ENCODE assay signal across 8 mouse cellular contexts in genomic region chr4:118359896-118360720, GRCm38 (mm10). TPM values are rescaled to one million over a fixed set of nuclear protein-coding genes. Genes with fewer than 3 reads are reported as not detected.
DNase-seq lines count a peak whose midpoint lies in the region; ATAC-seq and TF ChIP-seq lines count a peak whose summit lies in the region.

No protein-coding gene starts in this region.

- no peaks in the 10 kb centered on the region for H3K9me3 ChIP-seq in forebrain, embryonic 15.5 days
- H3K9me3 ChIP-seq in lung, embryonic 16.5 days (ENCODE audit: control insufficient read depth, low read length), result no peaks in the 10 kb centered on the region

- peak overlapping the region; percentile 69 for H3K9ac ChIP-seq in forebrain, embryonic 15.5 days (replicated peaks)
- peak overlapping the region; percentile 88 for H3K9ac ChIP-seq in lung, embryonic 16.5 days (ENCODE audit: low read length)

- peaks cover 18% of the 10 kb centered on the region for H3K4me1 ChIP-seq in forebrain, embryonic 15.5 days
- peaks cover 10% of the 10 kb centered on the region; the same call in 1 of the 2 replicates for H3K4me1 ChIP-seq in lung, embryonic 16.5 days (replicated peaks; ENCODE audit: control insufficient read depth, insufficient read depth, low read length)
- H3K4me1 ChIP-seq in olfactory bulb, adult 2 months (ENCODE audit: control insufficient read depth, insufficient read depth, low read length), result peaks cover 11% of the 10 kb centered on the region
- H3K4me1 ChIP-seq in thymus, adult 2 months (replicated peaks; ENCODE audit: control insufficient read depth, insufficient read depth, low read length), result peaks cover 6% of the 10 kb centered on the region

- peak; percentile 68 for DNase-seq in MN1 (ENCODE audit: low spot score)
- DNase-seq in cerebellum, adult 18-20 months, result peak; percentile 80 to 85
- DNase-seq in heart, postnatal 36 days, result peak; percentile 73 to 81
- DNase-seq in layer of hippocampus, adult 9-11 months, result peak; percentile 31
- peak; percentile 76 for DNase-seq in thymus, adult 2 months

- ATAC-seq in forebrain, embryonic 15.5 days (replicated peaks), result peak; percentile 78
- peak; percentile 85 for ATAC-seq in lung, embryonic 16.5 days (ENCODE audit: low read depth)

- intact Hi-C loops in heart, postnatal 36 days (cut with DNase I), result no loop called here

- TF ChIP-seq CTCF in olfactory bulb, adult 2 months (IDR thresholded peaks at IDR 0.05; ENCODE audit: insufficient read depth, low read depth, low read length), result no peak
- TF ChIP-seq CTCF in thymus, adult 2 months (IDR thresholded peaks at IDR 0.05; ENCODE audit: borderline replicate concordance, control insufficient read depth, extremely low read depth, insufficient read depth, low read length, poor library complexity), result 0 out of 2 replicates have a peak, but pooled peaks have one; percentile 14

- H3K27ac ChIP-seq in forebrain, embryonic 15.5 days (replicated peaks), result peak overlapping the region; percentile 86
- H3K27ac ChIP-seq in lung, embryonic 16.5 days (ENCODE audit: low read length), result peak overlapping the region; percentile 64
- H3K27ac ChIP-seq in olfactory bulb, adult 2 months (ENCODE audit: insufficient read depth, low read depth, low read length), result peak overlapping the region; percentile 85
- H3K27ac ChIP-seq in thymus, adult 2 months (ENCODE audit: control insufficient read depth, insufficient read depth, low read length), result no peak overlapping the region

- 1% methylated on average over 54 of the region's 54 CpGs for WGBS in forebrain, embryonic 15.5 days
- WGBS in lung, embryonic 16.5 days, result 2% methylated on average over 54 of the region's 54 CpGs
- WGBS in olfactory bulb, adult 2 months, result 2% methylated on average over 54 of the region's 54 CpGs
- WGBS in thymus, adult 2 months, result 4% methylated on average over 54 of the region's 54 CpGs

- peak overlapping the region; percentile 76 for H3K4me2 ChIP-seq in forebrain, embryonic 15.5 days (replicated peaks)
- peak overlapping the region; percentile 97 for H3K4me2 ChIP-seq in lung, embryonic 16.5 days (ENCODE audit: low read depth, low read length)

- H3K4me3 ChIP-seq in forebrain, embryonic 15.5 days, result peak overlapping the region; percentile 51
- H3K4me3 ChIP-seq in lung, embryonic 16.5 days (ENCODE audit: low read length), result peak overlapping the region; percentile 75
- peak overlapping the region; percentile 92 for H3K4me3 ChIP-seq in olfactory bulb, adult 2 months (ENCODE audit: insufficient read depth, low read depth, low read length)
- H3K4me3 ChIP-seq in thymus, adult 2 months (ENCODE audit: control insufficient read depth, insufficient read depth, low read length), result peak overlapping the region; percentile 96

- no peaks in the 10 kb centered on the region for H3K27me3 ChIP-seq in forebrain, embryonic 15.5 days
- no peaks in the 10 kb centered on the region for H3K27me3 ChIP-seq in lung, embryonic 16.5 days (ENCODE audit: control insufficient read depth, insufficient read depth, low read depth, low read length)
- H3K27me3 ChIP-seq in thymus, adult 2 months (ENCODE audit: control insufficient read depth, insufficient read depth, low read length), result no peaks in the 10 kb centered on the region

- H3K36me3 ChIP-seq in forebrain, embryonic 15.5 days, result peaks cover 38% of the 10 kb centered on the region
- peaks cover 14% of the 10 kb centered on the region for H3K36me3 ChIP-seq in lung, embryonic 16.5 days (ENCODE audit: control insufficient read depth, insufficient read depth, low read length)
- H3K36me3 ChIP-seq in thymus, adult 2 months (ENCODE audit: control insufficient read depth, insufficient read depth, low read length), result peaks cover 12% of the 10 kb centered on the region

- peak; percentile 70 for TF ChIP-seq POLR2A in olfactory bulb, adult 2 months (IDR thresholded peaks at IDR 0.05; ENCODE audit: insufficient read depth, low read depth, low read length)
- peak; percentile 74 for TF ChIP-seq POLR2A in thymus, adult 2 months (IDR thresholded peaks at IDR 0.05; ENCODE audit: control insufficient read depth, extremely low read depth, insufficient read depth, low read length, poor library complexity)

RNA-seq across cellular contexts. Expression of gene Szt2, which starts 49.0 kb away (rescaled TPM):
- 10.9 and 12.7 TPM in 2 replicates for polyA plus RNA-seq in forebrain, embryonic 15.5 days (2015; fragmentation: Nextera tagmentation; extraction: Ambion mirVana)
- total RNA-seq in heart, postnatal 36 days (2021), result 10 to 100 TPM; 11.2 to 12.9 TPM
- polyA plus RNA-seq in lung, embryonic 16.5 days (2015; fragmentation: Nextera tagmentation; extraction: Ambion mirVana), result 5.8 and 6.3 TPM in 2 replicates
- polyA plus RNA-seq in olfactory bulb, adult 2 months (2012; ENCODE audit: insufficient read depth, insufficient read length, low replicate concordance, missing spikeins), result not detected in 2 replicates
- polyA plus RNA-seq in thymus, adult 2 months (2012; rRNA removed), result 90.6 and 96.7 TPM in 2 replicates

RNA-seq across cellular contexts. Expression of gene Med8, which starts 49.0 kb away (rescaled TPM):
- polyA plus RNA-seq in forebrain, embryonic 15.5 days (2015; fragmentation: Nextera tagmentation; extraction: Ambion mirVana), result 115 and 122 TPM in 2 replicates
- total RNA-seq in heart, postnatal 36 days (2021), result 10 to 100 TPM; 36.7 to 44.2 TPM
- 87.8 and 90.1 TPM in 2 replicates for polyA plus RNA-seq in lung, embryonic 16.5 days (2015; fragmentation: Nextera tagmentation; extraction: Ambion mirVana)
- polyA plus RNA-seq in olfactory bulb, adult 2 months (2012; ENCODE audit: insufficient read depth, insufficient read length, low replicate concordance, missing spikeins), result not detected in 2 replicates
- polyA plus RNA-seq in thymus, adult 2 months (2012; rRNA removed), result 40.1 and 40.8 TPM in 2 replicates

Comparison
In these comparisons a context has a peak if more than half of its experiments do, and no peak if none do; other contexts are left out.
1. DNase-seq: peak in every context shown above with its lines; median percentile 82 in cerebellum, adult 18-20 months; 77 in heart, postnatal 36 days; 76 in thymus, adult 2 months; 68 in MN1; 31 in layer of hippocampus, adult 9-11 months.